Mouse (Mus musculus) telencephalon, adult 2 months (tissue): Measurements from ENCODE around the gene Tgfbr3l.

Experiments
- DNase-seq: peaks from one replicate; pipeline ENCODE4 v3.0.0-alpha.2; 2011; ENCODE audit warnings: low read depth, low spot score

Tgfbr3l gene

DNA sequence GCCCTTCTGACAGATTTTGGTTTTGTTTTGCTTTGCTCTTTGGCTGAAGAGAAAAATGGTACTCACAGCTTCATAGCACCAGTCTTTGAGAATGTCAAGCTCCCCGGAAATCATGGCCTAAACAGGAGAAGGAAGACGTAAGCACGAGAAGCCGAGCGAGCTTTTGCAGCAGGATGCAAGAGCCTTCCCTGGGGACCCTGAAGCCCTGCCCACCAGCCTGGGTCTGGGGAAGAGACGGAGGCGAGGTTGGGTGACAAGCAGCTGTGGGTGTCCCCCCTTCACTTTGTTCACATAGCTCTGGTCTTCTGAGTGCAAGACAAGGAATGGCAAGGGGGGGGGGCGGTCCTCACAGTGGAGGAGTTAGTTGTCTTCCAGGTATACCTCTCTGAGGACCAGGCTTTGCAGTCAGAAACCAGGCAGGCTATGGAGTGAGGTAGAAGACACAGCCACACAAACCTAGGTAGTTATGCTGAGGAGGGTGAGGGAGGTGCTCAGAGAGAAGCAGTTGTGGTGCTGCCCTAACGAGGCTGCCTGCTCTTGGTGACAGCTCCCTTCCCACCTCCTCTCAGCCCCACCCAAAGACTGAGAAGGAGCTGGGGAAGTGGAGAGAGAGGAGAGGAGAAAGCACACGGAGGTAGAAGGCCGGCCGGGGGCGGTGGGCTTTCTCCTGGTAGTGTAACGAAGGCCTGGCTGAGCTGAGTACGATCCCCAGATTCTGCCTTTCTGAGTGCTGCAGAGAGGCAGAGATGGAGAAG is 17.3 kb downstream of the Tgfbr3l start:
- no peak for DNase-seq

DNA sequence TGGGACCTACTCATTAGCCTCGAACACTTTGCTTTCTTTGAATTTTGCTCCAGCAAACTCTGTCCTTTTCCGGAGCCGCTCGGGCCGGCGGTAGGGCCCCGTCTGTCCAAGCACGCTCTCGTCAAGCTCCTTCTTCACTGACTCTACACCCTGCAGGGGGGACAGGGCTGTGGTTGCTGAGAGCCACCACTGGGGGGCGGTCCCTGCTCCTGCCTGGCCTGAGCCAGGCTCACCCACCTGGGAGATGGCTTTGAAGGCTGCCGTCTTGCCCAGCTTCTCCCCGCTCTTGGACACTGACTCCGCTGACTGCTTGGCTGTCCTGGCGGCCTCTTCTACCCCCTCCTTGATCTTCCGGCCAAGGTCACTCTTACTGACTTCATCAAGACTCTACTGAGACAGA is 19.6 kb downstream of the Tgfbr3l start:
- DNase-seq = no peak

DNA sequence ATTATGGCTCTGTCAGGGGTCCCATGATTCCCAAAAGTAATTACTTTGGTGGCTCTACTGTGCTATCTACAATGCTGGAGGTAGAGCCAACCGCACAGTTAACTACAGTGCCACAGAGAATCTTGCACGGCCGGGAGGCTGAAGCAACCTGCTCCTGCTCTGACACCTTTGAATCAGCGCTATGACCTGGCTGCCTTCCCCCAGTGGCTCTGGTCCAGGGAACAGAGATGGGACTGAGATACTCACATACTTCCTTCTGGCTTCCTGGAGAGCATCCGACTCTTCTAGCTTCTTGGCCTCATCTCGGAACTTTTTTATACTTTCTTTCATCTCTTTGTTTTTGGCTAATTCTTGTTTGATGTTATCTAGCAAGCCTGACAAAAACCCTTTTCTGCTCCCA is 21.6 kb downstream of the Tgfbr3l start:
- no peak for DNase-seq

DNA sequence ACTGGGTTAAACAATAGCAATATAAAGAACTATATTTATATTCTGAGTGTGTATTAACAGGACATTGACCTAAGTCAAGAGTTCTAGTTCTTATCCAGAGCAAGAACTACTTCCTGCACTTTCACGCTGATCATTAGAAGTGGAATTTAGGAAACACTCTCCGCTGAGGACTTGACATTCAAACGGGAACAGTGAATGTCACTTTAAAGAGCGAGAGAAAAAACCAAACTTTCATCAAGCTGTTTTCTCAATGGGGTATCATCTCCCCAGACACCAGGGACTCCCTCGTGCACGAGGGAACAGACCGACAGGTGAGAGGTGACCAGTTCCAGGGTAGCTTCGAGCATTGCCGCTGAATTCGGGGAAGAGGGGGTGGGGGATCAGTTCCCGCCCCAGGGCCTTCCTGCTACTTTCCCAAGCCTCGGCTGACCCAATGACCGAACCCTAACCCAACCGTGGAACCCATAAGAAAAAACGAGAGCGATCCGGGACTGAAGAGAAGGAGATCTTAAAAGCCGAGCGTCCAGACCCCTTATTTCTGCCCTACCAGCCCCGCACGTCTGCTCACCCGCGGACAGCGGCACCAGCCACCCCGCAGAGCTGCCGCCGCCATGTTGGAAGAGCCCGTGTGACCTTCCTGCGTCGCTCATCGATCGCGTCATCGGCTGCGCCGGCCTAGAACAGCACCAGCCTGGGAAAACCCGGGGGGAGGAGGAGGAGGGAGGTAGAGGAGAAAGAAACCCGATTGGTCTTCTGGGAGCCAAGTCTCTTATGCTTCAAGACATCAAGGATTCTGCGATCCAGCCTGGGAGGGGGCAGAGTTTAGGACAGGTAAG is 27.5 kb downstream of the Tgfbr3l start, which contains the start of gene Timm44:
Timm44 (minus strand) TSS at position 639 of the 836 bp plus-strand sequence.
- peak; percentile 97 for DNase-seq

DNA sequence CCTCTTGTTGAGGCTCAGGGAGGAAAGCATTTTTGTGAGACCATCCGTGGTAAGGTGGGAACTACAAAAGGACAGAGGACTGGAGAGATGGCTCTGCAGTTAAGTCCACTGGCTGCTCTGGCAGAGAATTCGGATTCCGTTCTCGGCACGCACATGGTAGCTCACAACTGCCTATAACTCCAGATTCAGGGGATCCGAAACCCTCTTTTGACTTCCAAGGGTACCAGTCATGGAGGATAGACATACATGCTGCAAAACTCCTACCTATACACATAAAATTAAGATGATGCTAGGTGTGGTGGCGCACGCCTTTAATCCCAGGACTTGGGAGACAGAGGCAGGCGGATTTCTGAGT is 28.1 kb downstream of the Tgfbr3l start:
- no peak for DNase-seq

DNA sequence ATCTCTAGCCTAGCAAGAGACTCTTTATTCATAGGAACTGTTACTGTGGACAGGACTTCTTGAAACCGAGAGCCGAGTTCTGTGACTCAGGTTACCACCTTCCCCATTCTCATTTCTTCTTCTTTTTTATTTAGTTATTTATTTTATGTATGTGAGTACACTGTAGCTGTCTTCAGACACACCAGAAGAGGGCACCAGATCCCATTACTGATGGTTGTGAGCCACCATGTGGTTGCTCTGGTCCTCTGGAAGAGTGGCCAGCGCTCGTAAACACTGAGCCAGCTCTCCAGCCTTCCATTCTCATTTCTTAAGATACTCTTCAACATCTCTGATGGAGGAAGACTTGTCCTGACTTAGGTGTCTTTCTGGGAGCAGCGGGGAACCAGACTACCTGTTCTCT is 44.7 kb downstream of the Tgfbr3l start:
- DNase-seq = no peak

DNA sequence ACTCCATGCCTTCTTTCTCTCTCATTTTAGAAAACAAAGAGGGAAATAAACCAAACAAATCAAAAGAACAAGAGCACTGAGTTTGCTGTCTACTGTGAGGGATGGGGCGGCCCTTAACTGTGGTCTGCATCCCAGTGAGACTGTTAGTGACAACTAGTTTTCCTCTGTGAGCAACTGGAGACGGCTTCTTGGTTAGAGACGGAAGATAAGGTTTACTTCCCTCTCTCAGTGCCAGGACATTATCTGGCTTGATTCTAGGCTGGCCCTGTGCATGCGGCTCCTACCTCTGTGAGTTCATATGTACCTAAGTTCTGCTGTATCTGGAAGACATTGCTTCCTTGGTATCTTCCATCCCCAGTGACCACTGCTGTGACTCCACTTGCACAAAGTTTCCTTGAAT is 49.8 kb downstream of the Tgfbr3l start:
- no peak for DNase-seq
